Mouse (Mus musculus) erythroblast, embryonic 14.5 days (primary cell): Measurements from ENCODE around the gene Ube4b. TPM values are rescaled to one million over a fixed set of nuclear protein-coding genes. Genes with fewer than 3 reads are reported as not detected.

ENCODE experiments used
- H3K27me3 ChIP-seq: 2 replicates; pipeline ENCODE4 v1.6.1; 2012; ENCODE audit warnings: inconsistent platforms; ENCODE audit not compliant: control insufficient read depth
- H3K36me3 ChIP-seq: 2 replicates; pipeline ENCODE4 v1.6.1; 2012; ENCODE audit warnings: mild to moderate bottlenecking, inconsistent platforms; ENCODE audit not compliant: control insufficient read depth
- H3K4me1 ChIP-seq: 2 replicates; pipeline ENCODE4 v1.6.1; 2012; ENCODE audit warnings: inconsistent platforms; ENCODE audit not compliant: control insufficient read depth
- H3K4me3 ChIP-seq: replicated peaks from 2 replicates; pipeline ENCODE3; 2012; ENCODE audit warnings: moderate library complexity, mild to moderate bottlenecking, inconsistent platforms
- H3K9me3 ChIP-seq: 2 replicates; pipeline ENCODE4 v1.6.1; 2012; ENCODE audit warnings: low read length, inconsistent platforms, mixed read lengths; ENCODE audit not compliant: control insufficient read depth
- GATA1 ChIP-seq: IDR thresholded peaks from 2 replicates; pipeline ENCODE4 v1.6.1; 2012; ENCODE audit warnings: low read length, inconsistent platforms, mixed read lengths
- TAL1 ChIP-seq: IDR thresholded peaks from 3 replicates; pipeline ENCODE4 v1.6.1; 2012; ENCODE audit warnings: low read length, inconsistent platforms, mixed read lengths
- polyA plus RNA-seq: library from polyadenylated mRNA; stranded (reverse); fragments of >175 nt; gene quantifications from 2 replicates; pipeline ENCODE4 v1.2.3, GENCODE M21; 2012

The Ube4b gene
- polyA plus RNA-seq, 1 experiment, result 14.2 TPM

DNA sequence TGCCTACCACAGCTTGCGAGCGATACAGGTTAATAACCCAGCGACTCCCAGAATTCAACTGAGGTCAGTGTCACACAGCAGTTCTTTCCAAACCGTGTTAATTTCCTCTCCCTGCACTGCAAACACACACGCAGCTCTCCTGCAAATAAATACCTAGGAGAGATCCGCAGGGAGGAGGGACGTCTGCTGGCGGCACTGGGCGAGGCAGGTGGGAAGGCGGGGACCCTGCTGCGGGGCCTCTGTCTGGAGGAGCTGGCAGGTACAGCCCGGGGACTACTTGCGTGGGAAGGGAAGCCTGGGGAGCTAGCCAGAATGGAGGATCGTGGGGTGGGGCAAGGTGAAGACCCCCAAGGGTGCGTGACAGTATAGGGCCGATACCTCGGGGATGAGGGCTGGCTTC is 46.7 kb downstream of the Ube4b start:
- H3K36me3 ChIP-seq, result peaks cover 95% of the 10 kb centered on the region

DNA sequence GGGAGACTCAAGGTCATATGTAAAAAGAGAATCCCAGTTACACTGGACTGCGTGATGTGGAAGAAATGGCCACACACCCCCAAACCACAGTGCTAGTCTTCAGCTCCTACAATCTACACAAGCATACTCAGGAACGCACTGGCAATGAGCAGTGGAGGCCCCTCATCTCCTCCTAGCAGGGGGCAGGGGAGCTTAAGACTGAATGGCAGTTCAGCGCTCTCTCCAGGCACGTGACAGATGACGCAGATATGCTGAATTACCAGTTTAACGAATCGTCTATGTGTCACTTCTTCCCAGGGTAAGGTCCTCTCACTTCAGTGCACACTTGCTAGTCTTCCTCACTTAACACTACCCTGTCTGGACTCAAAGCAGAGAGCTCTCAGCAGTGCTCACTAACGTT is 47.7 kb downstream of the Ube4b start:
- TF ChIP-seq GATA1 (no peak), TAL1 (no peak)
- no peak overlapping the region for H3K4me3 ChIP-seq
- H3K4me1 ChIP-seq, result no peaks in the 10 kb centered on the region
- peaks cover 95% of the 10 kb centered on the region for H3K36me3 ChIP-seq
- H3K27me3 ChIP-seq, result no peaks in the 10 kb centered on the region
- H3K9me3 ChIP-seq, result no peaks in the 10 kb centered on the region

More for the DNA sequence above, 46.7 kb downstream of the Ube4b start:
- H3K9me3 ChIP-seq, result no peaks in the 10 kb centered on the region
- no peak for TF ChIP-seq GATA1
- TF ChIP-seq TAL1, result no peak
- H3K4me1 ChIP-seq, result no peaks in the 10 kb centered on the region
- no peak overlapping the region for H3K4me3 ChIP-seq
- H3K27me3 ChIP-seq, result no peaks in the 10 kb centered on the region

DNA sequence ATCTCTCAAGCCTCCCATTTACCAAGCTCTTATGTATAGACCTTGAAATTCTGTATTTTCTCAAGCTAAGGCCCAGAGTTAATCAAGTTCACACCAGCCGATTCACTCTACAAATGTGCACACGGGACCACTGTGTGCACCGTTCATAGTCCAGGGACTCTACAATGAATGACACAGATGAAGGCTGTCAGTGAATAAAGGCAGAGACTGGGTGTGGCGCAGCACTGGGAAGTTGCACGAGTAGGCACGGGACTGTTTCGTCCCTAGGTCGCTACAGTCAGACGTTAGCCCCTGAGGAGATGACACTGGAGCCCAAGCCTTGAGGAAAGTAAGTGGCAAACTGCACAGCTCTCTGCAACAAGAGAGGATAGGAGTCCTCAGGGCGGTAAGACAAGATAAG is 50.5 kb downstream of the Ube4b start:
- Histone ChIP-seq H3K4me1 (no peaks in the 10 kb centered on the region), H3K4me3 (no peak overlapping the region), H3K27me3 (no peaks in the 10 kb centered on the region), H3K9me3 (no peaks in the 10 kb centered on the region), H3K36me3 (peaks cover 95% of the 10 kb centered on the region)
- TF ChIP-seq TAL1 (no peak), GATA1 (no peak)

DNA sequence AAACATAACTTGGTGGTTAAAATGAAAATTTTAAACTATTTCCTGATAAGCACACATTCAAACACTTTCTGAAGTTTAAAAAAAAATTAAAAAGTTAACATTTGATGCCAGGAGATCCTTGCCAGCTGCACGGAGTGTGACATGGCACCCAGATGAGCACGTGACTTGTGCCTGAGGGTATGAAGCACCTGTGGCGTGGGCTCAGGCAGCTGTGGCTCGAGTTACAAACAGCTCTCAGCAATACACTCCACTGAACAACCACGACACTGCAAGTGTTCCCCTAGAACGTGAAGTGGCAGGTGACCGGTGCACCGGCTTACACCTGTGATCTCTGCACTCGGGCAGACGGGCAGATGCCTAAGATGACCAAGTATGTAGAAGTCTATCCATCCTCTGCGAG is 51.9 kb downstream of the Ube4b start:
- H3K36me3 ChIP-seq, result peaks cover 93% of the 10 kb centered on the region
- no peak overlapping the region for H3K4me3 ChIP-seq
- no peaks in the 10 kb centered on the region for H3K9me3 ChIP-seq
- TF ChIP-seq TAL1 (no peak), GATA1 (no peak)
- no peaks in the 10 kb centered on the region for H3K4me1 ChIP-seq
- no peaks in the 10 kb centered on the region for H3K27me3 ChIP-seq

DNA sequence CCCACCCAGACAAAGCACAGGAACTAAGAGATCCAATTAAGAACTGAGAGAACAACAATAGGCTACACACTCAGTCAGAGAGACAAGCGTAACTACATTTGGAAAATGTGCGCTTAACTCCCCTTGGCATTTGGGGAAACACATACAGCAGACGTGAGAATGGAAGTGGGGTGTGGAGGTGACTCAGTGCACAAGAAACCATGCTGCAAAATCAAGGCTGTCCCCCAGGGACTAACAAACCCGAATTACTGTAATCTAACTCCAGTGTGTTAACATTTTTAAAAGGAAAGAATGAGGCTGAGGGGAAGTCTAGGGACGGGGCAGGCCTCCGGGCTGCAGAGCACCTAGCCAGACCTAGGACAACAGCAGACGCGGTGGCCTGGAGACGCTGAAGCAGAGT is 52.6 kb downstream of the Ube4b start:
- Histone ChIP-seq H3K27me3 (no peaks in the 10 kb centered on the region), H3K9me3 (no peaks in the 10 kb centered on the region), H3K4me3 (no peak overlapping the region), H3K4me1 (no peaks in the 10 kb centered on the region), H3K36me3 (peaks cover 92% of the 10 kb centered on the region)
- TF ChIP-seq TAL1 (no peak), GATA1 (no peak)

DNA sequence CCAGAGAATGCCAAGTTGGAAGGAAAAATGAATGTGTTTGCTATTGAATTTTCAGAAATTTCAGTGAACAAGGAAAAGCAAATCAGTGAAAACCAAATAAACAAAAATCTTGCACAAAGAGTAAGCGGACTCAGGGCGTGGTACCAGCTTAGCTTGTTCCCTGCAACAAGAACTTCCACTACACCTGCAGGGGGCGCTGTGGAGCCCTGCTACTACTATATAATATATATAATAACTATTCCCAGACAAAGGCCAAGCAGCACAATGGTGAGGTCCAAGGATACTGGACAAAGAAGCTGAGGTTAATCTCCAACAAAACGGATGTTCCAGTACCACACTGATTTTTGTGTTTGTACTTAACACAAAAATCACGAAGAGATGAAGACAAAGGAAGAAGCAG is 53.1 kb downstream of the Ube4b start:
- H3K4me1 ChIP-seq, result no peaks in the 10 kb centered on the region
- no peak for TF ChIP-seq GATA1
- no peak for TF ChIP-seq TAL1
- H3K27me3 ChIP-seq, result no peaks in the 10 kb centered on the region
- no peak overlapping the region for H3K4me3 ChIP-seq
- H3K36me3 ChIP-seq, result peaks cover 91% of the 10 kb centered on the region
- no peaks in the 10 kb centered on the region for H3K9me3 ChIP-seq

DNA sequence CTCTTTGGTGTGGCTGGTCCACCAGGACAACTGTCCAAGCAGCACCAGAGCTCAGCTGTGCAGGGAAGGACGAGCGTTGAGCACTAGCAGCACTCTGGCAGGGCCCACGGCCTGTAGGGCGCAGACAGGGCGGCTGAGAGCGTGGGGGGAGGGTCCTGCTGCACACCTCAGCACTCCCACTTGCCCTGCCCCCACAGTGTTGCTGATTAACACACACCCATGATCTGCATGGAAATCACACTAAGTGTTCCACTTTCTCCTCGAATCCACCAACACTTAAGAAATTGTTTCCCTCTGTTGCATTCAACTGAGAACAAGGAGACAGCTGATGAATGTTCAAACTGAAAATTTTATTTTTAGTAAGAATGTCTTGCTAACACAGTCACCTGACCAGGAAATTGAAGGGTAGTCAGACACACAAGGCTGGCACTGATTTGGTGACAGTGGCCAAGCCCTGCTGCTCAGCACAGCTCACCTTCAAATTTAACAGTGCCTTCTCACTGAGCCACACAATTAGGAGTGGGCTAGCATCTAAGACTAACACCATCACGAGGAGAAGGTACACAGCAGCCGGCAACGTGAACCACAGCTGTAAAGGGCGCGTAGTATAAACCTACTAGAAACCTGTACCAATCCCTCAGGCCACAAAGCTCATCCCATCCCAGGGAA is 60.7 kb downstream of the Ube4b start:
- Histone ChIP-seq H3K36me3 (peaks cover 89% of the 10 kb centered on the region), H3K9me3 (no peaks in the 10 kb centered on the region), H3K27me3 (no peaks in the 10 kb centered on the region), H3K4me3 (no peak overlapping the region), H3K4me1 (no peaks in the 10 kb centered on the region)
- no peak for TF ChIP-seq TAL1

DNA sequence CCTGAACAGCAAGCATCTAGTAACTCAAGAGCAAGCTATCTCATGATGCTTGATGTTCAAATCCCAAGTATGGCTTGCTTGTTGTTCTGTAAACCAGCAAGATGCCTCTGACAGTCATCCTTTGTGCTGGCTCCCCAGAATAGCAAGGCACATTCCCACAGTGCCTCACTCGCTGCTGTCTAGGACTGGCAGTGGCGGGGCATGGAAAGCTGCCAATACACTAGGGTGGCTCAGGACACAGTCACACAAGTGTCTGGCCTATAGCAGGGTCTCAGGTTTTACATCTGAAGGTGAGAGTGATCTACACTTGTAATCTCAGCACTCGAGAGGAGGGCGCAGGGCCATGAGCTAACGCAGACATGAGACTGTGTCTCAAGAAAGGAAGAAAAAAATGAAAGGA is 61.7 kb downstream of the Ube4b start:
- H3K4me3 ChIP-seq, result no peak overlapping the region
- no peaks in the 10 kb centered on the region for H3K9me3 ChIP-seq
- TF ChIP-seq TAL1, result no peak
- TF ChIP-seq GATA1, result no peak
- no peaks in the 10 kb centered on the region for H3K27me3 ChIP-seq
- peaks cover 92% of the 10 kb centered on the region for H3K36me3 ChIP-seq
- no peaks in the 10 kb centered on the region for H3K4me1 ChIP-seq

DNA sequence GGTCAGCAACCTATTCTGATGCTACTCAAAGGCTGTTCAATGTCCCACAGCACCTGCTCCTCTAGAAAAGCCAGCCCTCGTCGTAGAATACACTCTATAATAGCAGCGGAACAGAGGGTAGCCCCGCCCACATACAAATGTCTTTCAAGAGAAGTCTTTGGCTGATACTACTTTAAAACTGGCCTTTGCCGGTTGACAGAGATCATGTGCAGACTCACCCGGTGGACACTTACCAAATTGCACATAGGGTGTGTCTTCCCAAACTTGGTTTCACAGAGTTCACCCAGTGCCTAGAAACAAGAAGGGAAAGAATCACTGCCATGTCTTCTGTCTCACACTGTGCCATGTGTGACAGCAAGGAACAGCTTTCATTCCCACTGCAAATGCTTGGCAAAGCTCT is 65.5 kb downstream of the Ube4b start:
- Histone ChIP-seq H3K4me3 (no peak overlapping the region), H3K27me3 (no peaks in the 10 kb centered on the region), H3K9me3 (no peaks in the 10 kb centered on the region), H3K36me3 (peaks cover 94% of the 10 kb centered on the region), H3K4me1 (no peaks in the 10 kb centered on the region)
- no peak for TF ChIP-seq GATA1
- TF ChIP-seq TAL1, result no peak

DNA sequence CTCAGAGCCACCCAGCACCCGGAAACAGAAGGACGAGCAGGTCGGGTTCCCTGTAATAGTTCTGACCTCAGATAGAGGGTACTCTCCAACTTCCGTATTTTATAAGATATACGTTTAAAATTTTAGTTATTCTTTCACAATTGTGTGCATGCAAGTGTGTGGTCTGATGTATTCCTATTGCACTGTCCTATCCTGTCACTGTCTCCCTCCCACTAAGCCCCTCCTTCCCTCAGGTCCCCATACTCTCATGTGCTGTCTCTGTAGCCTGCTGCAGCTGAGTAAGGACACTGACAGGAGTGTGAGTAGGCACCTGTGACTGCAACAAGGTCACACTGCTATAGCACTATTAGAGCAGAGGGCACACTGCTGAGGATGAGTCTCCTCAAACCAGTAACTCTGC is 65.9 kb downstream of the Ube4b start:
- Histone ChIP-seq H3K36me3 (peaks cover 94% of the 10 kb centered on the region), H3K4me1 (no peaks in the 10 kb centered on the region), H3K4me3 (no peak overlapping the region), H3K9me3 (no peaks in the 10 kb centered on the region), H3K27me3 (no peaks in the 10 kb centered on the region)
- TF ChIP-seq GATA1 (no peak), TAL1 (no peak)
